In the genomic region with DNA sequence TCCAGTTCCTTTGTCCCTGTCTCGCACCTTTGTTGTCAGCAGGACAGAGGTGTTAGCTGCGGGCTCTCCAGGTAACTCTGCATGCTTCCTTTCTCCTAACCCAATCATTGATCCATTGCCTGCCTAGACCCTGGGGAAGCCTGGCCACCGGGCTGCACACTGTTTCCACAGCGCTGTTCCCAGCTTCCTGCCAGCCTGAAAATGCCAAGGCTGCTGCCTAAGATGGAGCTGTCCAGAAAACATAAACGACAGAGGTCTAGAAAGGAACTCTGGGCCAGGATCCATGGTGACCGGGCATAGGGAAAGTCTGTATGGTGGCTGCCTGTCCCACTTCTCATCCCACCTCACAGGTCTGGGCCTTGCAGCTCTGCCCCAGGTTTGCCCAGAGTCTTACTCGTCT, we compare ENCODE assay signal across 14 mouse cellular contexts.
"Had no signal": no experiment of that assay in that cellular context is flagged by ENCODE, and none has a peak within 500 bp of the region (broad histone marks: within the 10 kb centered on the region; RNA-seq: fewer than 3 reads in every experiment).

No protein-coding gene starts in this region.

- H3K4me1 ChIP-seq: neural tube, embryonic 12.5 days had no signal

- H3K4me3 ChIP-seq: limb, embryonic 13.5 days; midbrain, embryonic 15.5 days; neural tube, embryonic 12.5 days had no signal

- H3K9ac ChIP-seq: liver, embryonic 14.5 days; midbrain, embryonic 15.5 days; neural tube, embryonic 12.5 days had no signal

- ATAC-seq: lung, postnatal 0 days; midbrain, embryonic 15.5 days had no signal

- H3K36me3 ChIP-seq: limb, embryonic 13.5 days; midbrain, embryonic 15.5 days; neural tube, embryonic 12.5 days had no signal

- H3K9me3 ChIP-seq: limb, embryonic 13.5 days; midbrain, embryonic 15.5 days; neural tube, embryonic 12.5 days had no signal

- H3K27me3 ChIP-seq: limb, embryonic 13.5 days; midbrain, embryonic 15.5 days; neural tube, embryonic 12.5 days had no signal

- DNase-seq: kidney, postnatal 25 days; left cerebral cortex, postnatal 4 days; lung, adult 2 months; lung, postnatal 36 days; retina, postnatal 1 day; right cerebral cortex, postnatal 4 days; spleen, adult 18-20 months; thymus, adult 18-20 months; thymus, postnatal 14 days had no signal

- H3K27ac ChIP-seq: limb, embryonic 13.5 days; liver, embryonic 14.5 days; midbrain, embryonic 15.5 days; neural tube, embryonic 12.5 days had no signal

- H3K4me2 ChIP-seq: limb, embryonic 13.5 days; midbrain, embryonic 15.5 days; neural tube, embryonic 12.5 days had no signal
